Mouse (Mus musculus) ovary, postnatal 14 days (tissue): ENCODE measurements at regions not wholly inside any gene's neighbourhood (a gene's known extent, or its start where the extent isn't known, plus 50 kb on each side); places are given as distances from the start of the nearest gene placed in this dataset.

Experiments used
- DNase-seq: peaks from one replicate; pipeline ENCODE4 v3.0.0; 2022; ENCODE audit warnings: low spot score

GRCm38 (mm10) chr15:96772701-96773100 is 73.2 kb upstream of the Slc38a2 start:
- DNase-seq, result no peak

- DNase-seq, result no peak
These were observed 71.3 kb upstream of the Slc38a2 start for GRCm38 (mm10) chr15:96770786-96771185.

- DNase-seq, result no peak
These were observed 70.8 kb upstream of the Slc38a2 start for GRCm38 (mm10) chr15:96770299-96770698.

- no peak for DNase-seq
These were observed 70.2 kb upstream of the Slc38a2 start for GRCm38 (mm10) chr15:96769751-96770150.

- no peak for DNase-seq
These were observed 68.9 kb upstream of the Slc38a2 start for GRCm38 (mm10) chr15:96768301-96768993.

- no peak for DNase-seq
These were observed 67.7 kb upstream of the Slc38a2 start for GRCm38 (mm10) chr15:96767188-96767587.

GRCm38 (mm10) chr15:96766238-96766637 is 66.7 kb upstream of the Slc38a2 start:
- DNase-seq, result no peak

GRCm38 (mm10) chr15:96763611-96764010 is 64.1 kb upstream of the Slc38a2 start:
- DNase-seq, result no peak

- DNase-seq, result no peak
These were observed 59.8 kb upstream of the Slc38a2 start for GRCm38 (mm10) chr15:96759078-96759995.

- no peak for DNase-seq
These were observed 58.1 kb upstream of the Slc38a2 start for GRCm38 (mm10) chr15:96757446-96758198.

- no peak for DNase-seq
These were observed 56.9 kb upstream of the Slc38a2 start for GRCm38 (mm10) chr15:96756456-96756855.

- DNase-seq, result no peak
These were observed 56.4 kb upstream of the Slc38a2 start for GRCm38 (mm10) chr15:96755951-96756350.

- no peak for DNase-seq
These were observed 55.9 kb upstream of the Slc38a2 start for GRCm38 (mm10) chr15:96755322-96755942.

GRCm38 (mm10) chr15:96754079-96754478 is 54.5 kb upstream of the Slc38a2 start:
- DNase-seq, result no peak

GRCm38 (mm10) chr15:96752719-96753118 is 53.2 kb upstream of the Slc38a2 start:
- no peak for DNase-seq

- DNase-seq, result no peak
These were observed 52.5 kb upstream of the Slc38a2 start for GRCm38 (mm10) chr15:96752062-96752358.

- no peak for DNase-seq
These were observed 51.9 kb upstream of the Slc38a2 start for GRCm38 (mm10) chr15:96751243-96752061.

GRCm38 (mm10) chr15:96749534-96750256 is 50.2 kb upstream of the Slc38a2 start:
- no peak for DNase-seq
